Mouse (Mus musculus): Measurements from ENCODE around the gene Slc35e3.

Slc35e3 gene

DNA sequence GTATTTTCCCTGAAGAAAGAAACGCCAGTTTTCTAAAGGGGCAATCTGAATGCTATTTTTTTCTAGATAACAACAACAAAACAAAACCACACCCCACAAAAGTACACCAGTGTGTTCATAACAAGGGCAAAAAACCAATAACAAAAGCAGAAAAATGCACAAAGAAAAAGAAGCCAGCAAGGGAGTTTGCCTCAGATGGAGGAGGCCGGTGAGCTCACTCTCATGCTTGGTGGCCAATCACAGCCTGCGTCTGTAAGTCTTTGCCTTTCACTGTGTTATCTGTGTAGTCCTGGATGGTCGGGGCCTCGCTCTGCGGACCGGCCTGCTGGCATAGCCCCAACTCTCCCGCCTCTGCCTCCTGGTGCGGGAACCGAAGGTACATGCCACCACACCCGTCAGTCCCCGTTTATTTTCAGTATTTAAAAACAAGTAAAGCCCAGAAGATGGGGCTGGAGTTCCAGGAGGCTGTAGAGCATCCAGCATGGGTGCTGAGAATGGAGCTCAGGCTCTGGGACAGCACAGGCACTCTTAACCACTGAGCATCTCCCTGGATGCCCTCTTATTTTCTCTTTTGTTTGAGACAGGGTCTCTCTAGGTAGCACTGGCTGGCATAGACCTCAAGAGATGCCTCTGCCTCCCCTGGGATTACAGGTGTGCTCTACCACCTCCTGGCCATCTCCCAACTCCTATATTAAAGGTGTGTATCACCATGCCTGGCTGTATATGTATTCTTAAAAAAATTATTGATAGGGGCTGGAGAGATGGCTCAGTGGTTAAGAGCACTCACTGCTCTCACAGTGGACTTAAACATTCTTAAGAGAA is 30.3 kb upstream of the Slc35e3 start:
- DNase-seq (ENCODE audit: low spot score) = no peak

DNA sequence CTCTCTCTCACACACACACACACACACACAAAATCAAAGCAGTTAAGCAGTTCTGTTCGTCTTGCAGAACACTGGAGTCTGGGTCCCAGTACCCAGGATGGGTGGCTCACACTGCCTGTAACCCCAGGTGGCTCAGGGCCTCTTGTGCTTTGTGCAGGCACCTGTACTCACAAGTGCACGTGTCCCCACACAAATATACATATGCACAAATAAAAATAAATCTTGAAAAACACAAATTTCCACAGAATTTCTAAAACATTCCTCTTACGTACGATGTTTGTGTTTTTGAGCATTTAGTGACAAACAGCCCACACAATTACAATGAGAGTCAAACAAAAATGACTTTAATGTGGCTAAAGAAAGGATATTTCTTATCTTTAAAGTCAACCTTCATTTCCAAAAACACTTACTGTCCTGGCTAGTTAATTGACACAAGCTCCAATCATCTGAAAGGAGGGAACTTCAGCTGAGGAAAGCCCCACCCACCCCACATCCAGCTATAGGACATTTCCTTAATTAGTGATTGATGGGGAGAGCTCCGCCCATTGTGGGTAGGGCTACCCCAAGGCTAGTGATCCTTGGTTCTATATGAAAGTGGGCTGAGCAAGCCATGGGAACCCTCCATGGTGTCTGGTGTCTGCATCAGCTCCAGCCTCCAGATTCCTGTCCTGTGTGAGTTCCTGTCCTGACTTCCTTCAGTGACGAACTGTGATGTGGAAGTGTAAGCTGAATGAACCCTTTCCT is 29.4 kb upstream of the Slc35e3 start:
- DNase-seq (ENCODE audit: low spot score) = peak; percentile 20

DNA sequence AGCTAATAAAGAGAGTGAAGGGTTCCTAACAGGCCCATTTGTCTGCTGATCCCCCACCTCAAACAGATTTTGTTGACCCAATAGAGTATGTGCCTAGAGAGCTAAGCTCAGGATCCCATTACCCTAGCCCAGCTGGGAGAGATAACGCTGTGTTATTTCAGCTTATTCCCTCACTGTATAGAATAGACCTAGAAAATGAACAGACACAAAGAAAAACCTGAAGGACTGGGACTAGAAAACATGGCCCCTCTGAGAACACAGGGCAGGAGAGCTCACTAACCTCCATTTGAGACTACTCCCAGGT is 28.6 kb upstream of the Slc35e3 start:
- DNase-seq (ENCODE audit: low spot score) = no peak

DNA sequence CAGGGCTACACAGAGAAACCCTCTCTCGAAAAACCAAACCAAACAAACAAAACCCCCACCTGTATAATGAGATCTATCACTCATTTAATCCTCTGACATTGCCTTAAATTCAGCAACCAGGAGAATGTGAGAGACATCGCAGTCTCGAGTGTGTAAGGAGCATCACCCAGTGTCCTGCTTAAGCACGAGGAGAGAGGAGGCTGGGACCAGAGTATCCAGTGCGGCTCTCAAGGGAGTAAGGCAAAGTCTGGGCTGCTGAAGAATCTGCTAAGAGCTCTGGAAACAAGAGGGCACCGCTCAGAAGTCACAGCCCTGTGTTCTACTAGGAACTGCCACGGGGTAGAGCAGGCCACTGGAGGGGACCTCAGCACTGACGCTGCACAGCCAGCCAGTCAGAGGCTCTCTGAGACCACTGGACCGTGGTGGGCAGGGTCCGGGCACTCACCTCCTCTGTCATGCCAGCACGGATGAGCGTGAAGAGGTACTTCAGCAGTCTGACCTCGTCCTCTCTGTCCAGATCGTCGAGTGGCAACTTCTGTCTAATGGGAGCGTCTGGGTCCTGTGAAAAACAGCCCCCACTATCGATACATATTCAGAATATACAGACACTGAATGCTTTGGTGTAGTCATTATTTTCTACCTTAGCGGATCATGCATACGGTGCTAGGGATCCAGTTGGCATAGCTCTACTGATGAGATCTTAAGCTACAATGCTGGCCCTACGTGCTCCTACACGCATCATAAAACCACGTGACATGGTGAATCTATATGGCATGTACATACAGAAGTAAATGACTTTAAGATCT is 28.0 kb upstream of the Slc35e3 start:
- DNase-seq (ENCODE audit: low spot score) = no peak

DNA sequence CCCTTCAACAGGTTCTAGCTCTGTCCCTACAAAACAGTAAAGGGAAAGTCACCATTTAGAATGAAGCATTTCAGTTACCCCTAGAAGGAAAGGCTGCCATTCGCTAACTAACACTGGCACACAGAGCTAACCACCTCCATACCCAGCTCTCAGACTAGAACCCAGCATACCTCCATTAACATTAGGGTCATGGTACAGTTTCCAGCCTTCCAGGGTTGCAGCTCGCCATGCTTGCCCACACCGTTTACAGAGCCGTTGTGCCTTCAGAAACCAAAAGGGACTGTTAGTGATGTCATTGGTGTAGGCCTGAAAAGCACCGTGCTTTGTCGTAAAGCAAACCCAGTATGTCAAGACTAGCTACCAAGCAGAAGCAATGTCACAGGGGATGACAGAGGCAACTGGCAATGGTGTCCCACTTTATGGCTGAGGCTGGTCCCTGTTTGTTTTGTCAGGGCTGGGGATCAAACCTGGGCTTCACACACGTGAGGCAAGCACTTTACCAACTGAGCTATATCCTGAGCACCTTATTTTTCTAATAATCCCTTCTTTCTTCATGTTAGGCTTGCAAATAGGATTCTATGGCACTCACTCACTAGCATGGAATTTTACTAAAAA is 27.0 kb upstream of the Slc35e3 start:
- DNase-seq (ENCODE audit: low spot score) = no peak

DNA sequence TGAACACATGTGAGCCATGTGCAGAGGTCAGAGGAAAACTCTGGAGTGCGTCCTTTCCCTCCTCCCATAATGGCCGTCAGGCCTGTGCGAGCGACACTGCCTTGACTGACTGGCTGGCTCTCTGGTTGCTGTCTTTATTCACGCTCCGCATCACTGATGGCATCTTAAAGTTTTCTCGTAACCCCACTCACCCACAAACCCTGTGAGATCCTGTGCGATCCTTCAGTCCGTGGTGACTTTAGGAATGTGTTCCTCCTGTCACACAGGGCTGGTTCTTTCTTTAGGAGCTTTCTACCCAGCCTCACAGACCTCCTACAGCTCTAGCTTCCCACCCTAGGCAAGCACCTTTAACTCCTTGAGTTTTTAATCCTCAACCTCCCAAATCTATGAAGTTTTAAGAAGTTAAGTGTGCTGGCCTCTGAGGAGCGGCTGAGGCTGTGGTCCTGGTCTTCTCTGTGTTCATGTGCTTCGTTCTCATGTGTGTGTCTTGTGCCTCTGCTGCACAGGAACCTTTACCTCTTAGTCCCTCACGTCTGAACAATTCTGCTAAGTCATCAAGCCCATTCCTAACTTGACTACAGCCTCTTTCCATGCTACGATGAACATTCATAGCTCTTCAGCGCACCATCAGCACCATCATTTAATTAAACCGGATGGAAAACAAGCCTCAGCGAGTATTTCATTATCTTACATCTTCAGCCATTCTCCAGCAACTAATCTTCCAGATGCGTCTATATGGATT is 26.4 kb upstream of the Slc35e3 start:
- DNase-seq (ENCODE audit: low spot score) = no peak

DNA sequence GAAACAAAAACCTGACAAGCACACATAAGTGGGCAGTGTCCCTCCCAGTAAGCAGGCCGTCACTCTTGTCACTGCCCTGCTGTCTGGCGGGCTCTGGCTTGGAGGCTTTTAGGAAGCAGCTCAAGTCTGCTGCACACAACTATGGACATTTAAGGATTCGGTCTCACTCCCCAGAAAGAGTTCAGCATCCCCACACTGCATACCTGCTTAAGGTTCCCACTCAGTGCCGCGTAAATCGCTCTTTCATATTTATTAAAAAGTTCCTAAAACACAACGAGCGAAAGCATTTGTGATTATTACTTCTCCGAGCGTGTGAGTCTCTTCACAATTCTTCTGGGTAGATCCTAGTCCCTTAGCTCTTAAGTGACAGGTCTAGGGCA is 25.0 kb upstream of the Slc35e3 start:
- no peak for DNase-seq (ENCODE audit: low spot score)

DNA sequence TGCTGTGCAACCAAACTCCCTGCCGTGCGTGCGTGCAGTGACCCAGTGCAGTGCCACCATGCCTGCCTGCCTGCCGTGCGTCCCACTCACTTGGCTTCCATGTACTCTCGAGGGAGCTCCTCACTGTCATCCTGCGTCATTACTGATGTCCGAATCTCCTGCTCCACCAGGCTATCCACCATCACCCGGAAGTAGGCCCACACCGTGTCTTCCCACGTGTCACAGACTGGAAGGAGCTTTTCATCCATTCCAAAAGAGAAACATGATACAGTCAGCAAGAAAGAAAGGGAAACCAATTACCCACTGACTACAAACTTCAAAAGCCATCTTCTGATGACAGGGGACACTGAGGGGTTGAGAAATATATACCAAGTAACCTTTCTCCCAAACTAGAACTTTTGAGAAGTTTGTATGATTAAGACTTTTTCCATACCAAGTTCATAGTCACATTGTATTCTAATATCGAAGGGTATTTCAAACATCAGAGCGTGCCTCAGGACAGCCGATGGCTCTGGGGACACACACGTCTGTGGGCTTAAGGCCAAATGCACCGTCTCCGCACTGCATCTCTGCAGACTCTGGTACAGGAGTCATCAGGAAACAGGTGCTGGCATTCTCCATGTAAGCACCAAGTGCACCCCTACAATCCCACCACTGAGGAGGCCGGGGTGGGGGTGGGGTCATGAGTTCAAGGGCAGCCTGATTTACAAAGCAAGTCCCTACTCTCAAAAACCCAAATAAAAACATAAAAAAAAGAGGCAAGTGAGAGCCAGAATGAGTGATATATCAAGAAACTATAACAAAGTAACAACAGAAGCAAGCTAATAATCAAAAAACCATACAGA is 24.3 kb upstream of the Slc35e3 start:
- DNase-seq (ENCODE audit: low spot score) = no peak

DNA sequence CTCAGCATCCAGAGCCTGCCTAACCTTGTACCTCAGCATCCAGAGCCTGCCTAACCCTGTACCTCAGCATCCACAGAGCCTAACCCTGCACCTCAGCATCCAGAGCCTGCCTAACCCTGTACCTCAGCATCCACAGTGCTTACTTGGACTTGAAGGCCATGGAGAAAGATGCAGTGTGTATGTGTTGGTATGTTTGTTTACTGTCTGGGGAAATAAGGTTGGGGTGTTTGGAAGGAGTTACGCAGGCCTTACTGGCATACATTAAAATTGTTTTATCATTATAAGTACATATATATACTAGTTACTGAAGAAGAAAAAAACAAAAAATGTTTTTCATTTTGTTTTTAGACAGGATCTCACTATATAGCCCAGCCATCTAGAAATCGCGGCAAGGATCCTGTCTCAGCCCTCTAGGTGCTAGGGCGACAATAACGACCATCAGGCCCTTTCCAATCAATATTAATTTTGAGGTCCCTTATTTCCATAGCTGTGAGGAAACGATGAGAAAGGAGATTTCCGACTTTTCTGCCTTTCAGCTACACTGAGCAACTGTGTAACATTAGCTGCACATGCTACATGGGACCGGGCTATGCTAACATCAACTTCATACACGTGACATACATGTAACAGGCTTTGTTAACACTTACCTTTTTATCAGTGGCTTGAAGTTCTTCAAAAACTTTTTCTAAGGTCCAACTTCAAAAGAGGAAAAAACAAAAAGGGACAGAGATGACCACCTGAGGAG is 23.5 kb upstream of the Slc35e3 start:
- no peak for DNase-seq (ENCODE audit: low spot score)

DNA sequence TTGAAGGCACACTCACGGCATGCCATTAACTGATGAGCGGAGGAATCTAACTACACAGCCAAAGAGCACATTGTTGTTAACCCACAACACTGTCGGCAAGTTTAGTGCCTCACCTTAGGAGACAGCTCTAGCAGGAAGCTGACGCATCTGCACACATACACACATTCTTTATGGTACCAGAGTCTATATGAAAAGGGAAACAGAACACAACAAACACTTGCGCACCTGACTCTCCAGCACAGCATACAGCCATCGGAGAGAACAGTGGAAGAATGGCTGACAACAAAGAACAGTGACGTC is 21.9 kb upstream of the Slc35e3 start:
- DNase-seq (ENCODE audit: low spot score) = no peak

DNA sequence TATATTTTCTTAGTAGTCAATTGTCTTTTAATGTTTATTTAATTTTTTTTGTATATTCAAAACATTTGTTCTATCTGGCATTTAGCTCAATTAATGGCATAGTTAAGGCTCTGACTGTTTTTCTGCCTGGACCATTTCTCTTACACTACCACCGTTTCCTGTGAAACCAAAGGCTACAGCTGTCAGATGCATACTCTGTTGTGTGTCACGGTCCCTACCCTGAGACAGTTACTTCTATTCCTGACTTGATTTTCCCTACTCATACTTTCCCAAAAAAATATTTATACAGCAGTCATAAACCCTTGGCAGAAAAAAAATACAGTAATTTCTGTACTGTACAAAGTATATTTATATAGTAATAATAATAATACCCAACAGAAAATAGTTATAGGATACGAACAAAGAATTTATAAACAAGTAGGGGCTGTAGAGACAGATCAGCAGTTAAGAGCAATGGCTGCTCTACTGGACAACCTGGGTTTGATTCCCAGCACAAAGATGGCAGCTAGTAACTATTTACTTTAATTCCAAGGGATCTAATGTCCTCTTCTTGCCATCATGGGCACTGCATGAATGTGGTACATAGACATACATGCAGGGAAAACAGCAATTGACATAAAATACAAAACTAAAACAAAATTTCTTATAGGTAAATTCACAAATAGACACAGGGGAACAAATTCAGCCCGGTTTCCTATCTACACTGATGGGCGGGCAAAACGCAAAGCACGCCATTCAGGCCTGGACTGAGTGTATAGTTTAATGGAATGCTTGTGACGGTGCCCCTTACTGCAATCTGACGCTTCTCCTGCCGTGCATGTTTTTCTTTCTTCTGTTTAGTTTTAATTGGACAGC is 21.3 kb upstream of the Slc35e3 start:
- DNase-seq (ENCODE audit: low spot score) = no peak

DNA sequence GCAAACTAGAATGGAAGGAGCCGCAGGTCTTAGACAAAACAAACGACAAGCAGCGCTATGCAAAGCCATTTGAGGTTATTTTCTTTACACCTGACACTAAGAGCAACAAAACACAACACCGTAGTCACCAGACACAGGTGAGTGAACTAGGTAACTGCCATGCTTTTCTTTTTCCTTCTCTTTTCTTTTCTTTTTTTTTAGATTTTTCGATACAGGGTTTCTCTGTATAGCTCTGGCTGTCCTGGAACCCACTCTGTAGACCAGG is 20.7 kb upstream of the Slc35e3 start:
- no peak for DNase-seq (ENCODE audit: low spot score)

DNA sequence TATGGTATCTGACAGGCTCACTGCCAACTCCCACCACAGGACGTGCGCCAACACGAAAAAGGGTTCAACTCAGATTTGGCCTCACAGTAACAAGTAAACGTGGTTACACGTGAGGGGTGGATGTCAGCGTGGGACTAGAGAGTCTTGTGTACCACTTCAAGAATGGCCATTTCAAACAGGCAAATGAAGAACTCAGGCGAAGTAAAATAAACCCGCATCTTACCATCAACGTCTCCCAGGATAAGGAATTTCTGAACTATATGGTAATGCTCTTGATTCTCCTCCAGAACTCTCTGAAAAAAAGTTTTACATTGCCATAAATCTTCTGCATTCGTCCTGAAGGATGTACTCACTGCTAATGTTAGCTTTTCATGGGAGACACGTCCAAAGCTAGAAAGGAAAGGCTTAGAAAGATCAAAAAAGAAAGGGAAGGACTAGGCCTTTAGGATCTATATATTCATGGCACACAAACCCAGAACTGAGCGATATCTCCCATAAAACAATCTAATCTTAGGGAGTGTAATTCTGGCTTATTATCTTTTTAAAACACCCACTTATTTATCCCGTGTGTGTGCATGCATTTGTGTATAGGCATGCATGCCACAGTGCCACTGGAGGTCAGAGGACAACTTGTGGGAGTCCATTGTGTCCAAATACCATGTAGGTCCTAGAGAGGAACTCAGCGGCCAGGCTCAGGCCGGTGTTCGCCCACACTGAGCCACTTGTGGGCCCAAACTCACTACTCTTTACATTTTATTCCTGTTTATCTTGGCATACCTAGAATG is 20.1 kb upstream of the Slc35e3 start:
- DNase-seq (ENCODE audit: low spot score) = no peak

DNA sequence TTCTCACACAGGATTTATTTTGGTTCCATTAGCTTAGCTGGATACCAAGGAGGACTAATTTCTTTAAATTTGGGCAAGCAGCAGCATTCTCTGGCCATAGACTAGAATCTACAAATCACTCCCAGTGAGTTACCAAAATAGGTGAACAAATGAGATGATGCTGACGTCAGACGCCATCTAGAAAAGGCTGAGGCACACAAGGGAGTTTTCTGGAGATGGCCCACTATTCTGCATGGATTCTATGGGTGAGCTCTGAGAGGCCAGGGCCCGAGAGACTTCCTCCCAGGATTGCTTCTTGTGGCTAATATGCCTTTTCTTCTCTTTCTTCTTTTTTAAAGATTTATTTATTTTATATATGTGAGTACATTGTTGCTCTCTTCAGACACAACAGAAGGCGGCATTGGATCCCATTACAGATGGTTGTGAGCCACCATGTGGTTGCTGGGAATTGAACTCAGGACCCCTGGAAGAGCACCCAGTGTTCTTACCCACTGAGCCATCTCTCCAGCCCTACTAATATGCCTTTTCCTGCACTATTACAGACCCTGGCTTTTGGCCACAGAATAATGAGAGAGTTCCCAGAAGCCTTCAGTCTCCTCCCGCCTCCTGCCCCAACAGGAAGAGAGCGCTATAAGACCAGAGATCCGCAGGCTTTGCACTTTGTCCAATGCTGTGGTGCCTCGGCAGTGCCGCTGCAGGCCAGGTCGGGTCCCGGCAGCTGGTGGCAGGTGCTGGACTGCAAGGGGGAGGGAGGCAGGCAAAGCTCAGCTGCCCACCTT is 19.1 kb upstream of the Slc35e3 start:
- no peak for DNase-seq (ENCODE audit: low spot score)

DNA sequence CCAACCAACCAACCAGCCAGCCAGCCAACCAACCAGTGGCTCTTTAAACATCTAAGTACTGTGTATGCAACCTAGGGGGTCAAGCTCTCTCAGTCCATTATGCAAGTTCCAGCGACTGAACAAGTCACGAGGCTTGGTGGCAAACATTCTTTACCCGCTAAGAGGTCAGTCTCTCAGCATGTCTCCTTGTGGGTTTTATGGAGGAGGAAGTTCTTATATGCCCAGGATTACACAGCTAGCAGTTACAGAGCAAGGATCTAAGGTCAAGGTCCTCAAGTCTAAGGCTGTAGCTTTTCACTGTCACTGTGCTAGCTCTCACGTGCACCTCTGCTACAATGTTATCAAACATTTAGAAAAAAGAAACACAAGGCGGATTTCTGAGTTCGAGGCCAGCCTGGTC is 18.4 kb upstream of the Slc35e3 start:
- DNase-seq (ENCODE audit: low spot score) = no peak

DNA sequence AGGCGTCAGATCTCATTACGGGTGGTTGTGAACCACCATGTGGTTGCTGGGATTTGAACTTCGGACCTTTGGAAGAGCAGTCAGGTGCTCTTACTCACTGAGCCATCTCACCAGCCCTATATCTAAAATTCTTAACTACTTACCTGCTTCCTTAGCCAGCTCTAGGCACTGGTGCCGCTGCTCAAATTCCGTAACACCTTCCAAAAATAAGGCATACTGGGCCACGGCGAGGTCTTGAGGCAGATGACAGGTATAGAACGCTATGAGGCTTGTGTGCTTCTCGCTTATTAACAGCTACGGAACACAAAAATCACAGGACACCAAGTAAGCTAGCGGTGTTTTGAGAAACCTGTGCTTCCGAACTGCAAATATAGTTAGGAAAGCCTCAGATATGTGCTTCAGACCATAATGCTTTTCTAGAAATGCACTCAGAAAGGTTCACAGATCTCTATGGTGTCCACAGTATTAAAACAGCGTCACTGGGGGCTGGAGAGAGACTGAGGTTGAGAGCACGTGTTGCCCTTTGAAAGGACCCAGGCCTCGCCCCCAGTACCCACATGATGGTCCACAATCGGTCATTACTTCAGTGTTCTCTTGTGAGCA is 17.5 kb upstream of the Slc35e3 start:
- DNase-seq (ENCODE audit: low spot score) = no peak

DNA sequence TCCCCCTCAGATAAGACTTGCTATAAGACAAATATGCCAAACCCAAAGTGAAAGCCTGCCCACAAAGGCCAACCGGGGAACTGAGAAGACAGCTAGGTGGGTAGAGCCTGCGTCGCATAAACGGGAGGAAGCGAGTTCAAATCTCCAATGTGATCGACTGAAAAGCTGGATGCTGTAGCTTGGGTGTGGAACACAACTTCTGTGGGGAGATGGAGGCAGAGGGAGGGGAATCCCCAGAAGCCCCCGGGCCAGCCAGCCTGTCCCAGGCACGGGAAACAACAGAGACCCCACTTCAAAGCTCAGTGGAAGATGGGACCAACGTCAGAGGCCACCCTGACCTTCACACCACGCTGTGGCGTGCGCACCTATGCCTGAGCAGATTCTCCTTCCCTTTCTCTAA is 16.8 kb upstream of the Slc35e3 start:
- no peak for DNase-seq (ENCODE audit: low spot score)

Data from embryo, embryonic 10 days (tissue).